9 mouse cellular contexts compared by ENCODE assay signal in the genomic region with DNA sequence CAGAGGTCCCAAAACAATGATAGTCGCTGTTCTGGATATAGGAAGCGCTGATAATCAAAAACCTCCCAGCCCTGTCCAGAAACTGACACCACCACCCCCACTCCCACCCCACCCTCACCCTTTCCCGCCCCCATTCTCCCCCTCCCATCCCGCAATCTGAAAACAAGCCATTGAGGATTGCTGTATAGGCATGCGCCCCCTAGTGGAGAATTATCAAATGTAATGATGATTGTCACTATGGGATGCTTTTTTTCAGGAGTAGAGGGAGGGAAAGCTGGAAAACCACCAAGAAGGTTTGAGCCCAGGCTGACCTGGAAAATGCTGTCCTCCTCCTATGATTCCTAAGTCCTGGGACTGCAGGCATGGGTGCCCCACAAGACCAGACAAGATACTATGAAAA.
DNase-seq lines count a peak whose midpoint lies in the region; ATAC-seq lines count a peak whose summit lies in the region.
"Had no signal": no experiment of that assay in that cellular context is flagged by ENCODE, and none has a peak within 500 bp of the region (broad histone marks: within the 10 kb centered on the region; RNA-seq: fewer than 3 reads in every experiment).

No protein-coding gene starts in this region.

- no peak for ATAC-seq in liver, embryonic 11.5 days (replicated peaks; ENCODE audit: low FRiP score)
- no peak for ATAC-seq in forebrain, embryonic 12.5 days (ENCODE audit: low FRiP score)

- no peak overlapping the region for H3K9ac ChIP-seq in liver, embryonic 11.5 days (ENCODE audit: low read depth, low read length)
- H3K9ac ChIP-seq in forebrain, embryonic 12.5 days = no peak overlapping the region
- H3K9ac ChIP-seq: limb, embryonic 15.5 days had no signal

- 0 out of 2 replicates have a peak overlapping the region, but pooled peaks have one; percentile 18 for H3K4me3 ChIP-seq in heart, embryonic 10.5 days
- no peak overlapping the region for H3K4me3 ChIP-seq in liver, embryonic 11.5 days (ENCODE audit: low read depth, low read length)
- no peak overlapping the region for H3K4me3 ChIP-seq in forebrain, embryonic 12.5 days (replicated peaks)
- H3K4me3 ChIP-seq: limb, embryonic 15.5 days had no signal

- H3K4me2 ChIP-seq in liver, embryonic 11.5 days = peak overlapping the region; percentile 25; the same call in 1 of the 2 replicates
- H3K4me2 ChIP-seq in forebrain, embryonic 12.5 days = no peak overlapping the region
- H3K4me2 ChIP-seq: limb, embryonic 15.5 days had no signal

- no peaks in the 10 kb centered on the region; the same call in 1 of the 2 replicates for H3K27me3 ChIP-seq in heart, embryonic 10.5 days (ENCODE audit: insufficient read depth, poor library complexity, severe bottlenecking)
- H3K27me3 ChIP-seq in liver, embryonic 11.5 days (replicated peaks; ENCODE audit: control insufficient read depth, insufficient read depth, low read length) = no peaks in the 10 kb centered on the region
- H3K27me3 ChIP-seq in forebrain, embryonic 12.5 days = peaks cover 20% of the 10 kb centered on the region
- H3K27me3 ChIP-seq: limb, embryonic 15.5 days had no signal

- H3K9me3 ChIP-seq in heart, embryonic 10.5 days = no peaks in the 10 kb centered on the region
- H3K9me3 ChIP-seq in liver, embryonic 11.5 days (ENCODE audit: control insufficient read depth, low read length) = no peaks in the 10 kb centered on the region
- H3K9me3 ChIP-seq in forebrain, embryonic 12.5 days = no peaks in the 10 kb centered on the region
- H3K9me3 ChIP-seq: limb, embryonic 15.5 days had no signal

- WGBS in heart, embryonic 10.5 days = 18% methylated on average over 5 of the region's 5 CpGs
- 20% methylated on average over 5 of the region's 5 CpGs for WGBS in liver, embryonic 11.5 days
- WGBS in forebrain, embryonic 12.5 days = 15% methylated on average over 5 of the region's 5 CpGs

- H3K4me1 ChIP-seq in heart, embryonic 10.5 days = peaks cover 10% of the 10 kb centered on the region
- H3K4me1 ChIP-seq in liver, embryonic 11.5 days (replicated peaks; ENCODE audit: control insufficient read depth, insufficient read depth, low read length) = no peaks in the 10 kb centered on the region
- H3K4me1 ChIP-seq in forebrain, embryonic 12.5 days = peaks cover 12% of the 10 kb centered on the region

- intact Hi-C loops in heart, postnatal 14 days (cut with DNase I) = loop anchor here (5.0 kb wide), 1 partner anchor 1910 kb away; no protein-coding TSS in a partner anchor

- H3K27ac ChIP-seq in heart, embryonic 10.5 days = no peak overlapping the region
- no peak overlapping the region for H3K27ac ChIP-seq in liver, embryonic 11.5 days (ENCODE audit: low read depth, low read length)
- no peak overlapping the region for H3K27ac ChIP-seq in forebrain, embryonic 12.5 days
- H3K27ac ChIP-seq: limb, embryonic 15.5 days had no signal

- no peaks in the 10 kb centered on the region for H3K36me3 ChIP-seq in heart, embryonic 10.5 days
- H3K36me3 ChIP-seq in liver, embryonic 11.5 days (ENCODE audit: control insufficient read depth, insufficient read depth, low read length) = no peaks in the 10 kb centered on the region
- H3K36me3 ChIP-seq in forebrain, embryonic 12.5 days (replicated peaks) = no peaks in the 10 kb centered on the region
- H3K36me3 ChIP-seq: limb, embryonic 15.5 days had no signal

- DNase-seq in heart, embryonic 10.5 days (ENCODE audit: low spot score) = no peak
- no peak for DNase-seq in heart, postnatal 14 days
- DNase-seq in A20 (ENCODE audit: low read depth, low spot score) (peak; percentile 39), adipocyte (ENCODE audit: low spot score) (peak; percentile 17)
- DNase-seq in liver, embryonic 11.5 days (ENCODE audit: low spot score) = no peak
- no peak for DNase-seq in gastrocnemius, postnatal 25 days
- DNase-seq in urinary bladder, adult 2 months (ENCODE audit: low spot score) = no peak

Comparison
In these comparisons a context has a peak if more than half of its experiments do, and no peak if none do; other contexts are left out.
1. DNase-seq: peak in A20 (single experiment) and adipocyte (single experiment); none in heart, embryonic 10.5 days (single experiment), heart, postnatal 14 days (0 of 2), liver, embryonic 11.5 days (single experiment), gastrocnemius, postnatal 25 days (single experiment) and urinary bladder, adult 2 months (single experiment).